Mouse (Mus musculus) retina, adult 2 months (tissue): Measurements from ENCODE around the gene Esm1.

Experiments used
- DNase-seq: peaks from one replicate; pipeline ENCODE4 v3.0.0-alpha.2; 2012; ENCODE audit warnings: low read depth, low spot score

Gene Esm1

GRCm38 (mm10) chr13:113209624-113210023, at the start of gene Esm1:
Gene Esm1 (plus strand): TSS chr13:113209659.
- no peak for DNase-seq

GRCm38 (mm10) chr13:113164252-113165005, 45.0 kb upstream of the Esm1 start:
- DNase-seq = no peak

- no peak for DNase-seq
These were observed 41.4 kb upstream of the Esm1 start for GRCm38 (mm10) chr13:113168018-113168534.

- DNase-seq = no peak
These were observed 39.2 kb upstream of the Esm1 start for GRCm38 (mm10) chr13:113170256-113170655.

GRCm38 (mm10) chr13:113174162-113174561, 35.3 kb upstream of the Esm1 start:
- DNase-seq = no peak

- DNase-seq = no peak
These were observed 26.1 kb upstream of the Esm1 start for GRCm38 (mm10) chr13:113183310-113183709.

- DNase-seq = no peak
These were observed 25.7 kb upstream of the Esm1 start for GRCm38 (mm10) chr13:113183720-113184119.

GRCm38 (mm10) chr13:113196808-113197674, 12.4 kb upstream of the Esm1 start:
- no peak for DNase-seq

GRCm38 (mm10) chr13:113197872-113198502, 11.5 kb upstream of the Esm1 start:
- no peak for DNase-seq

- DNase-seq = no peak
These were observed 10.1 kb upstream of the Esm1 start for GRCm38 (mm10) chr13:113199331-113199730.

- no peak for DNase-seq
These were observed 8.7 kb upstream of the Esm1 start for GRCm38 (mm10) chr13:113200726-113201125.

GRCm38 (mm10) chr13:113201631-113202030, 7.8 kb upstream of the Esm1 start:
- no peak for DNase-seq

- no peak for DNase-seq
These were observed 7.3 kb upstream of the Esm1 start for GRCm38 (mm10) chr13:113202184-113202583.

GRCm38 (mm10) chr13:113203146-113203545, 6.3 kb upstream of the Esm1 start:
- DNase-seq = no peak

GRCm38 (mm10) chr13:113205346-113205745, 4.1 kb upstream of the Esm1 start:
- no peak for DNase-seq

- no peak for DNase-seq
These were observed 1.9 kb downstream of the Esm1 start for GRCm38 (mm10) chr13:113211345-113211744.

- no peak for DNase-seq
These were observed 2.9 kb downstream of the Esm1 start for GRCm38 (mm10) chr13:113212401-113212800.

GRCm38 (mm10) chr13:113213865-113214264, 4.4 kb downstream of the Esm1 start:
- DNase-seq = no peak

GRCm38 (mm10) chr13:113221851-113222250, 12.4 kb downstream of the Esm1 start:
- no peak for DNase-seq

GRCm38 (mm10) chr13:113224105-113224504, 14.6 kb downstream of the Esm1 start:
- DNase-seq = peak; percentile 4

- DNase-seq = no peak
These were observed 16.4 kb downstream of the Esm1 start, which contains the start of gene Gzmk for GRCm38 (mm10) chr13:113225811-113226210. Gene Gzmk (minus strand): TSS chr13:113225908.

- DNase-seq = no peak
These were observed 17.6 kb downstream of the Esm1 start for GRCm38 (mm10) chr13:113227076-113227475.
